Mouse (Mus musculus): ENCODE measurements around the gene Aif1.

The Aif1 gene

DNA sequence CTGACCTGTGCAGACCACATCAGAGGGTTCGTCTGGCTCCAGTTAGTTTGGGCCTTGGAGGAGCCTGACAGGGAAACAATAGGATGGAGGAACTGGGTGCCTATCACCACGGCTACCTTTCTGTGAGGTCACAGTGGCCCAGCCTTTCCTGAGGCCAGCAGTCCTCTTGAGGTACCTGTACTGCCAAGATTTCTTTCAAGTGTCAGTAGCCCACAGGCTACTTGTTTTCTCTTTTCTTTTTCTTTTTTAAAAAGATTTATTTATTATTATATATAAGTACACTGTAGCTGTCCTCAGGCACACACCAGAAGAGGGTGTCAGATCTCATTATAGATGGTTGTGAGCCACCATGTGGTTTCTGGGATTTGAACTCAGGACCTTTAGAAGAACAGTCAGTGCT lies at the start of gene Aif1:
Gene Aif1, minus strand, starts transcription at position 101 of the 400 bp plus-strand sequence.
- DNase-seq (ENCODE audit: extremely low spot score): no peak

DNA sequence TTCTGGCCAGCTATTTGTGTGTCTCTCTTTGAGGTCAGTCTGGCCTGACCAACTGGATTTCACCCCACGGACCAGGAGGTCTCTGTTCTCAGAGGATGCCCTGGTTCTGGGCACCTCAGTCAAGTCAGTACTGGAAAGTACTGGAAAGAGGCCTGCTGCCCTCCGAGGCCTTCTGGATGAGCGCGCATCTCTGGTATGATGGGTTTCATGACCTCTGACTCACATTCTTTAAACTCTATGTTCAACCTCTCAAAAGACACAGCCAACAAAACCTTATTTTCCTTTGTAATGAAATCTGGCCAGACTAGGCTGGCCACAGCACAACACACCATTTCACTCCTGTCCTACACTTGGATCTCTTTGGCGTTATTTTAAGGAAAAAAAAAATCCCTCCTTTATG lies 49.6 kb upstream of the Aif1 start:
- DNase-seq (ENCODE audit: extremely low spot score): no peak

- no peak for DNase-seq (ENCODE audit: extremely low spot score)
Measured at GRCm38 (mm10) chr17:35224641-35225040, 48.8 kb upstream of the Aif1 start.

GRCm38 (mm10) chr17:35222299-35222698 lies 46.4 kb upstream of the Aif1 start:
- DNase-seq (ENCODE audit: extremely low spot score): no peak

DNA sequence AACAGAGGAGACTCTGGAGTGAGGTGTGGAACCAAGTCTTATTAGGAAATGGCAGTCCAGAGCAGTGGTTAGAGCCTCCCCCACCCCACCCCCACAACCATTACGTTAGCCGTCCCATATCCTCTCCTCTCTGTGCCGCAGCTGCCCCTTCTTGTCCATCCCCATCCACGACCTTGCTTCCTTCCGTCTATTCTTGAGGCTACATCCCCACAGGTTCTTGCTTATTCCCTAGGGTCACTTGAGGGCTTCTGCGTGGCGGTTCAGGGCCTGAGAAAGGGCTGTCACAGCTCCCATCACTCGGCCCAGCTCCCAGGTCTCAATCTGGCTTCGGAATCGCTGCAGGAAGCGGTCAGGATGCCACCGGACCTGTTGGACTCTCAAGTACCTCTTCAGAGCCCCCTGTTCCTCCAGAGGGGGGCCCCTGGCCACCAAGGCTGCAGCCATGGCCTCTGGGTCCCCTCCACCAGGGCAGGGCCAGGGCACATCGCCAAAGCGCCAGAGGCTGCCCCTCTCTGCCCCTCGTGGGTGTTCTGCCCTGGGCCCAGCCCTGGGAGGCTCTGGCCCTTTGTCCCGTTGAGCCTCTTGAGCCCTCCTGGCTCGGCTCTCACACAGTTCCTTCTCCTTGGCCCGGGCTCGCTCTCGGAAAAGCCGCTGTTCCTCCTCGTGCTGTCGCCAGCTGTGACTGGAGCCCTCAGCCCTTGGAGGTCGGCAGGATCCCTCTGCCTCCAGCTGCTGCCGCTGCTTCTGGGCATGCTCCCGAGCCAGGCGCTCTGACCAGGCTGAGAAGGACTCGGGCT lies 44.5 kb upstream of the Aif1 start, which contains the start of gene Gm16181:
Gene Gm16181, plus strand, starts transcription at position 679 of the 797 bp plus-strand sequence.
- no peak for DNase-seq (ENCODE audit: extremely low spot score)

- no peak for DNase-seq (ENCODE audit: extremely low spot score)
Measured at GRCm38 (mm10) chr17:35219601-35220041, 43.8 kb upstream of the Aif1 start.

DNA sequence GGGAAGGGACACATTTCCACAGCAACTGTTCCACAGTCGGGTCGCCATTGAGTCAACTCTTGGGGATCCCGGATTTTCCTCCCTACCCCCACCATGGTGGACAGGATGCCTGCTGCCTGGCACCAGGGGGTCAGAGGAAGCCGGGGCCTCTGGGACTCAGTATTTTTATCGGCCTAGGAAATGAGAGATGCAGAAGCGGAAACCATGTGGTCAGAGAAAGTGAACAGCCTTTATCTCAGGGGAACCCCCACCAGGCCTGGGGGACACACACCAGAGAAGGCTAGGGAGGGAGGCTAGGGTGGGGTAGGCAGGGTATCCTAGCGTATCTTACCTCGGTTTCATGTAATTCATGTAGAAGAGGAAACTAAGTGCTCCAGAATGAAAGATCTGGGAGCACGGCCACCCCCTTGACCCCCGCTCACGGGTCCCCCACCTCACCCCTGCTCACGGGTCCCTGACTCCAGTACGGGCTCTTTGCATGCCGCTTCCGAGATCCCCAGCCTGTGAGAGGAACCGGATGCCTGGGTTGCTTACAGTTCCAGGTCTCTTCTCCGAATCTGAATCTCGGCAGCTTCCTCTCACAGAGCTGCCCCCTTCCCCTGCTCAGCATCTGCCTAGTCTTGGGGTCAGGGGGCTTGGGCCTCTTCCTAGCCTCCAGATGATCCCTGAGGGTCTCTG lies 42.8 kb upstream of the Aif1 start:
- DNase-seq (ENCODE audit: extremely low spot score): no peak

DNA sequence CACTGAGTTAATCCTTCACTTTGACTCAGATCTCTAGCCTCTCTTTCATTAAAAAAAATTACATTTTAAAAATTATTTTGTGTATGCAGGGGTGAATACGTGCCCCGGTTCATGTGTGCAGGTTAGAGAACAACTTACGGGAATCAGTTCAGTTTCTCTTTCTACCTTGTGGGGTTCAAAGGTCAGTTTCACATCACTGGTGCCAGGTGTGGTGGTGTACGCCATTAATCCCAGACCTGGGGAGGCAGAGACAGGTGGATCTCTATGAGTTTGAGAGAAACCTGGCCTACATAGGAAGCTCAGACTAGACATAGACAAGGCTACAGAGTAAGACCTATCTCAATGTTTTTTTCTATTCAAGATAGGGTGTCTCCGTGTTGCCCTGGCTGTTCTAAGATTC lies 37.2 kb upstream of the Aif1 start:
- DNase-seq (ENCODE audit: extremely low spot score): no peak

GRCm38 (mm10) chr17:35210593-35210992 lies 34.7 kb upstream of the Aif1 start:
- no peak for DNase-seq (ENCODE audit: extremely low spot score)

GRCm38 (mm10) chr17:35209785-35210535 lies 34.1 kb upstream of the Aif1 start:
- no peak for DNase-seq (ENCODE audit: extremely low spot score)

DNA sequence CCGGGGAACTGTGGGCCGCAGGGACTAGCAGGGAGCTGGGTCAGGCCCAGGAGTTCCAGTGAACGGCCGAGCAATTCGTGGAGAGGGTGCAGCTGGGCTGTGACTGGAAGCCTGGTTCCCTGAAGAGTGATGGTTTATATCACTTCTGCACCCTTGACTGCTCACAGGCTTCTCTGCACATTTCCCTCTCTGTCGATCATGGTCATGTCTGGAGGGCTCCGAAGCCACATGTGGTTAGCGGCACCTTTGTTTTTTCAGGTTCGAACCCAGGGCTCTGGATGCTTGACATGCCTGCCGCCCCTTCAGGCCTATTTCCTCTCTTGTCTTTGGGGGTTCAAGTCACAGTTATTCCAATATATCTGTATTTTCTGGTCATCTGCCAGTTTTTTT lies 29.5 kb upstream of the Aif1 start:
- no peak for DNase-seq (ENCODE audit: extremely low spot score)

DNA sequence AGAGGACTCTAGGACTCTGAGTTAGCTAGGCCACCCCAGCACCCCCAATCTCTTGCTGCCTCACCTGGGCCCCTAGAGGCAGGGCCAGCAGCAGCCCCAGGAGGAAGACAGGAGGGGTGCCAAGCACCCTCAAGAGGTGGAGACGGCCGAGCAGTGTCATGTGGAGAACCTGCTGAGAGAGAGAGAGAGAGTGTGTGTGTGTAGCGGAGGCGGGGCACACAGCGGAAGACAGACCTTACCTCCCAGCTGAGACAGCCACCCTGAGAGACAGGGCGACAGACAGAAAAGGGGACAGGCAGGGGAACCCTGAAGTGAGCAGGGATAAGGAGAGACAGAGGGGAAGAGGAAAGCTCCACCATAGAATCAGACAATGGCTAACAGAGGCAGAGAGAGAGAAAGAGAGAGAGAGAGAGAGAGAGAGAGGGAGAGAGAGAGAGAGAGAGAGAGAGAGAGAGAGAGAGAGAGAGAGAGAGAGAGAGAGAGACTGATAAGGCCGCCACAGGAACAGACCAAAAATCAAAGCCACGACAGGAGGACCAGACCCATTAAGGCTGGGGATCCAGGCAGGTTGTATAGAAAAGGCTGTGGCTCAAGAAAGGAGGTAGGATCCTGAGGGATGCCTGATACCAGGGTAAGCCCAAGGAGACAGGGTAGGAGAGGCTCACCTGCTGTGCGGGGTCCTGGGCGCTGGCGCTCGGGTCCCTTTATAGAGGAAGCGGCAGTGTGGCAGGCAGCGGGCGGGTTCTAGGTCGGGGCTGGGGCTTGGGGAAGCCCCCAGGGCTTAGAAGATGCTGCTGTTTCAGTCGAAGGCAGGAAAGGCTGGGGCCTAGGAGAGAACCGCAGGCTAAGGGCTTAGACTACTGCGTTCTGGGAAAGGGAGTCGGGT lies 28.9 kb upstream of the Aif1 start, which contains the start of gene Lta:
Gene Lta, minus strand, starts transcription at position 858 of the 886 bp plus-strand sequence.
- DNase-seq (ENCODE audit: extremely low spot score): no peak

DNA sequence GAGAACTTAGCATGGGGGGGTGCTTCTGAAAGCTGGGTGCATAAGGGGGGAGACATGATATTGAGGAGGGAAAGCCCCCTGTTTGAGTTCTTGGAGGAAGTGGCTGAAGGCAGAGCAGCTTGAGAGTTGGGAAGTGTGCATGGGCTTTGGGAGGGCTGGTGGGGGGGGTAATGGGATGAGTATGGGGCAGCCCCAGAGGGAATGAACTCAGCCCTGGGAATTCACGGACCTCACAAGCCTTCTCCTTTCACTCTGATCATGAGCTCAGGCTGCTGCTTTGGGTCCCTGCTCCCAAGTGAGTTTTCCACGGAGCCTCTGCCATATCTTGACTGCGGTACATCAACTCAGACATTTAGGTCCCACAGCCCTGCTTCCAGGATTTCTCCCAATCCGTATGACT lies 26.6 kb upstream of the Aif1 start:
- no peak for DNase-seq (ENCODE audit: extremely low spot score)

DNA sequence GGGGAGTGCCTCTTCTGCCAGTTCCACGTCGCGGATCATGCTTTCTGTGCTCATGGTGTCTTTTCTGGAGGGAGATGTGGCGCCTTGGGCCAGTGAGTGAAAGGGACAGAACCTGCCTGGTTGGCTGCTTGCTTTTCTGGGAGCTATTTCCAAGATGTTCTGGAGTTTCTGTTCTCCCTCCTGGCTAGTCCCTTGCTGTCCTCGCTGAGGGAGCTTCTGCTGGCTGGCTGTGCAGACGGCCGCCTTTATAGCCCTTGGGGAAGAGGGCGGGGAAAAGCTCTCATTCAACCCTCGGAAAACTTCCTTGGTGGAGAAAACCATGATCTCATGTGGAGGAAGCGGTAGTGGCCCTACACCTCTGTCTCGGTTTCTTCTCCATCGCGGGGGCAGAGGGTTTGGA lies 25.9 kb upstream of the Aif1 start, which contains the start of gene Tnf:
Gene Tnf, minus strand, starts transcription at position 221 of the 400 bp plus-strand sequence.
- no peak for DNase-seq (ENCODE audit: extremely low spot score)

GRCm38 (mm10) chr17:35201128-35201527 lies 25.3 kb upstream of the Aif1 start:
- DNase-seq (ENCODE audit: extremely low spot score): no peak

- DNase-seq (ENCODE audit: extremely low spot score): no peak
Measured at GRCm38 (mm10) chr17:35200398-35200797, 24.5 kb upstream of the Aif1 start.

DNA sequence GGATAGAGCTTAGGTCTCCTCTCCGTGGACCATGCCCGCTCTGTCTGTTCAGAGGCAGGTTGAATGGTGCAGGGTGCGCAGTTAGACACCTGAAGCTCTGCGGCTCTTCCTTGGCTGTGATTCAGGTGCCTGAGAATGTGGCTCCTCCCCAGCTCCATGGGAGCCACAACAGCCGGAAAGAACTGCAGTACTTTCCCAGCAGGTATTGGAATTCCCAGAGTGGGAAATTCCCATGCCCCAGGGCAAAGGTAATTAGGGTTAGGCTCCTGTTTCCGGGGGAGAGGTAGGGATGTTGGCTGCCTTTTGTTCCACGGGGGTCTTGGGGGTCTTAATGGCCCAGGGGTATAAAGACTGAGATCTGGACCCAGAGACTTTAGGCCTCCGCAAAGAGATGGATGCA lies 23.1 kb upstream of the Aif1 start:
- no peak for DNase-seq (ENCODE audit: extremely low spot score)

DNA sequence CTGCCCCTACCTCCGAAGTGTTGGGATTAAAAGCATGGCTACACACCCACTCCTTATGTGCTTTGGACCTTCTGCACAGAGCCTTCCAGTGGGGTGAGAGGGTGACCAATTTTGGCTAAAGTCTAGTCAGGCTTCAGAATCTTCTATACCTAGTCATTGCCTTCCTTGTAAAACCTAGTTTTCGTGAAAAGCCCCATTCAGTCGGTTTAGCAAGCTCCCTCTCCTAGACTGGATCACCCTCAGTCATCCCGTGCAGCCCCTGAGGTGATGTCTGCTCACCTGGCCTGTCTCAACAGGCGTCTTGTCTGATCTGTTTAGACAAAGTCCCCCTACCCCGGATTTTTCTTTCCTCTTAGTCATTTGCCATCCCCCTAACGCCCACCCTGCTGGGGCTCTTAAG lies 22.2 kb upstream of the Aif1 start:
- DNase-seq (ENCODE audit: extremely low spot score): no peak

- no peak for DNase-seq (ENCODE audit: extremely low spot score)
Measured at GRCm38 (mm10) chr17:35197126-35197525, 21.3 kb upstream of the Aif1 start.

DNA sequence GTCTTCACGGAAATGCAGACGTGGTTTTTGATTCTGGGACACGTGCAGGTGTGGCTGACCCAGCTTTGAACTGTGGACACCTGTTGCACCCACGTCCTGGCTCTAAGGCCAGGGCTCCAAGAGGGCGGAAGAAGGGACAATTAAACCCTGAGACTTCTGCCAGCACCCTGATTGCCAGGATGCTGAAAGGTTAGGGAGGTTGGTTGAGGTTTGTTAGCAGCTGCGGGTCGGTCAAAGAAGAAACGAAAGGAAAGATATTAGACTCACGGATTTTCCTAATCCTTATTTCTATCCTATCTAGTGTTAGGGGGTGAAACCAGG lies 20.4 kb upstream of the Aif1 start:
- DNase-seq (ENCODE audit: extremely low spot score): no peak

DNA sequence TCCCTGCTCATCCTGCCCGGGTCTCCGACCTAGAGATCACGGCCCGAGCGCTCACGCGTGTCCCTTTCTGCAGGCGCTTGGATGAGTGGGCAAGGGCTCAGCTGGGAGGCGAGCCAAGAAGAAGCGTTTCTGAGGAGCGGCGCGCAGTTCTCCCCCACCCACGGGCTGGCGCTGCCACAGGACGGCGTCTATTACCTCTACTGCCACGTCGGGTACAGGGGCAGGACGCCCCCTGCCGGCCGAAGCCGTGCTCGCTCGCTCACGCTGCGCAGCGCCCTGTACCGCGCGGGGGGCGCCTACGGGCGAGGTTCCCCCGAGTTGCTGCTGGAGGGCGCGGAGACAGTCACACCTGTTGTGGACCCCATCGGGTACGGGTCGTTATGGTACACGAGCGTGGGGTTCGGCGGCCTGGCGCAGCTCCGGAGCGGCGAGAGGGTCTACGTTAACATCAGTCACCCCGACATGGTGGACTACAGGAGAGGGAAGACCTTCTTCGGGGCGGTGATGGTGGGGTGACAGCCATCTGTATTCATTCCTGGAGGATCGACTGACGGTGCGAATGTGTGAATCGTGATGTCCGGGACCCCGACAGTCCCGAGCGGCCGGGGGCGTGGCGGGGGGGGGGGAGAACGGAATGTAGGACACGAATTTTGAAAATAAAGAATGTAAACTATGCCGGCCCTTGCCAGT lies 19.9 kb upstream of the Aif1 start:
- DNase-seq (ENCODE audit: extremely low spot score): peak; percentile 74
